Mouse (Mus musculus) ES-E14 (cell line): ENCODE measurements around the gene Atp1b2. TPM values are rescaled to one million over a fixed set of nuclear protein-coding genes. Genes with fewer than 3 reads are reported as not detected.

Experiments
- DNase-seq: peaks from one replicate; pipeline ENCODE4 v3.0.0-alpha.2; 2013; ENCODE audit warnings: low read depth, low spot score
- H3K27ac ChIP-seq: 2 replicates; pipeline ENCODE4 v1.5.1; 2012; ENCODE audit warnings: low read depth, mild to moderate bottlenecking, low read length, moderate library complexity, mixed read lengths; ENCODE audit not compliant: poor library complexity, insufficient read depth, severe bottlenecking
- H3K36me3 ChIP-seq: 2 replicates; pipeline ENCODE4 v1.6.1; 2012; ENCODE audit warnings: mild to moderate bottlenecking, low read length, moderate library complexity, mixed read lengths; ENCODE audit not compliant: control insufficient read depth, poor library complexity, insufficient read depth, severe bottlenecking
- H3K4me1 ChIP-seq, 2 experiments: fragments of 150-350 bp in 1 of 2; sonication (generic) in 1 of 2; 2 replicates each; pipeline ENCODE4 v1.6.1; 2012; ENCODE audit warnings: low read length in 2 of 2, mild to moderate bottlenecking in 1 of 2, mixed read lengths in 1 of 2; ENCODE audit not compliant: control insufficient read depth in 2 of 2, insufficient read depth in 2 of 2, poor library complexity in 1 of 2
- H3K4me3 ChIP-seq, 2 experiments: fragments of 150-350 bp in 1 of 2; sonication (generic) in 1 of 2; 2 replicates each; pipeline ENCODE4 v1.5.1; 2012; ENCODE audit warnings: low read length in 2 of 2, low read depth in 1 of 2, mild to moderate bottlenecking in 1 of 2, mixed read lengths in 1 of 2; ENCODE audit not compliant: insufficient read depth in 1 of 2, poor library complexity in 1 of 2, severe bottlenecking in 1 of 2
- H3K9ac ChIP-seq: 2 replicates; pipeline ENCODE4 v1.6.1; 2012; ENCODE audit warnings: low read depth, mild to moderate bottlenecking, low read length, mixed read lengths; ENCODE audit not compliant: poor library complexity, insufficient read depth, severe bottlenecking
- H3K9me3 ChIP-seq: fragments of 150-350 bp; sonication (generic); 2 replicates; pipeline ENCODE4 v1.6.1; 2012; ENCODE audit warnings: low read depth, mild to moderate bottlenecking, low read length; ENCODE audit not compliant: control insufficient read depth, insufficient read depth
- CHD2 ChIP-seq: IDR thresholded peaks from 2 replicates; pipeline ENCODE4 v1.6.1; 2014; ENCODE audit warnings: mild to moderate bottlenecking, low read depth, low read length, inconsistent platforms
- HCFC1 ChIP-seq: IDR thresholded peaks from 2 replicates; pipeline ENCODE4 v1.6.1; 2012; ENCODE audit warnings: low read length, inconsistent platforms, borderline replicate concordance; ENCODE audit not compliant: insufficient read depth
- MAFK ChIP-seq: IDR thresholded peaks from 2 replicates; pipeline ENCODE4 v1.6.1; 2014; ENCODE audit warnings: mild to moderate bottlenecking, low read depth, low read length, inconsistent platforms; ENCODE audit not compliant: insufficient read depth
- ZC3H11A ChIP-seq: IDR thresholded peaks from 2 replicates; pipeline ENCODE4 v1.6.1; 2012; ENCODE audit warnings: low read depth, mild to moderate bottlenecking, inconsistent platforms, low read length, borderline replicate concordance
- ZNF384 ChIP-seq: IDR thresholded peaks from 2 replicates; pipeline ENCODE4 v1.6.1; 2012; ENCODE audit warnings: low read depth, low read length, inconsistent platforms
- in situ Hi-C, 2 experiments: fragments of 600-800 bp; cut with MboI; formaldehyde crosslinking; loops; one replicate each; pipeline ENCODE4 v1.15.1; 2025; ENCODE audit warnings: low sequenced_read_pairs in 2 of 2, inconsistent platforms in 1 of 2; ENCODE audit not compliant: unreplicated experiment in 2 of 2
- total RNA-seq: library from RNA; depleted of rRNA; stranded (reverse); fragments of 300-350 nt; gene quantifications from 2 replicates; pipeline ENCODE4 v1.2.3, GENCODE M21; 2012

The Atp1b2 gene
- total RNA-seq, 1 experiment, result 13.1 TPM

DNA sequence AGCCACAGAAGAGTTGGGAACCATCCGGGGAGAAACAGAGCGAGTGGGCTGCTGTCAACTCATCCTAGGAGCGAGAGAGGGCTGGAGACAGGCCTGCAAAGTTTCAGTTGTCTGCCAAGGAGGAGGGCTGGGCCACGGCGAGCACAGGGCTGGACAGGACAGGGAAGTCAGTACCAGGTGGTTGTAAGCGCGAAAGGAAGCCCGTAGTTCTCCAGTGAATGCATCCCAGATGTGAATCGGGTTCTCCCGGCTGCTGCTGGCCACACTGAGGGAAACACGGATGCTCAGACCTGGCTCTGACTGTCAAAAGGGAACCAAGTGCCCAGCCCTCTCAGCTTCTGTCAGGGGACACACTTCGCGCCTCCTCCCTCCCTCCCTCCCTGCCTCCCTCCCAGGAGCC is 42.4 kb downstream of the Atp1b2 start:
- no peak for DNase-seq
- Histone ChIP-seq H3K9ac (peak overlapping the region; percentile 30; the same call in 1 of the 2 replicates), H3K36me3 (peaks cover 26% of the 10 kb centered on the region)

DNA sequence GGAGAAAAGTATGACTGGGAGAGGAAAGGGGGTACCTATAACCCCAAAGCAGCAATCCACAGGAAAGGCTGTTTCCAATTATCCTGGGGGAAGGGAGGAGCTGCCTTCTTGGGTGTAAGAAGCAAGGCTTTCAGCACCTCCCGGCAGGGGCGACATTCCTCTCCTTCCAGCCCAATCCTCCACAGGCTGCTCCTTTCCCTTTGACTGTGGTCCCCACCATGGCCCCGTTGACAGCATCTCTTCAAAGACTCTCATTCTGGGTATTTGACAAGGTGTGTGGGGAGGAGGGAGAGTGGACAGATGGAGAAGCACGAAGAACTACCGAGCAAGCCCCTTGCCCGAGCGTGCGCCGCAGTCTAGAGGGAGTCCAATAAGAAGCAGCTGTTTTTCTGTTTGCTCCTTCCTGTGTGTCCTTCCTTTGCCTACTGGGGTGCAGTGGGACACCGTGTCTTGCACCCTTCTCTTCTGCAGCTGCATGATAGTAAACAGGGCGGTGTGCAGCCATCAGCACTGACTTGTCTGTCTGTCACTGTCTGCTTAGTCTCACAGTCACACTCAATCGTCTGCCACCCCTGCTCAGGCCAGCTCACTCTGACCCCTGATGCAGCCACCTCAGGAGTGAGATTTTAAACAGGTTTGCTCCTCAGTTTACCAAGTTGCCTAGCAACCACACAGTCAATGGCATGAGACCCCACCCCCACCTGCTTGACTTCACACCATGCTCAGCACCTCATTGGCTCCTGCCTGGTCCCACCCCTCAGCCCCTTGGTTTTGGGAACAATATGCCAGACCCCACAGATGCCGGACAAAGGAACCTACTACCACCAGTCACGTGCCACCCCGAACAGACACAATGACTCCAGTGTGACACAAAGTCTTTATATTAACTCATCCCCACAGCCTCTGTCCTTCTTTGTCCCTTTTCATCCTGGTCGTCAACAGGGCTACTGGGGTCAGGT is 44.6 kb downstream of the Atp1b2 start:
- Histone ChIP-seq H3K4me1 (peaks cover 16 to 48% of the 10 kb centered on the region in 2 experiments; a peak in 3 of 4 replicates), H3K36me3 (peaks cover 22% of the 10 kb centered on the region), H3K9me3 (no peaks in the 10 kb centered on the region), H3K27ac (peak overlapping the region; percentile 27; the same call in 1 of the 2 replicates), H3K4me3 (0 out of 4 replicates have a peak overlapping the region, but pooled peaks of 1 of the 2 experiments have one; percentile 61), H3K9ac (no peak overlapping the region; the same call in 1 of the 2 replicates)
- TF ChIP-seq MAFK (no peak), ZNF384 (no peak), ZC3H11A (no peak), HCFC1 (no peak), CHD2 (no peak; the same call in 1 of the 2 replicates)
- in situ Hi-C loops, result no loop called here
- DNase-seq, result no peak

More for the DNA sequence above, 42.4 kb downstream of the Atp1b2 start:
- Histone ChIP-seq H3K4me1 (peaks cover 19 to 50% of the 10 kb centered on the region in 2 experiments), H3K9me3 (no peaks in the 10 kb centered on the region), H3K4me3 (no peak overlapping the region), H3K27ac (no peak overlapping the region)
- TF ChIP-seq ZNF384, result no peak
- in situ Hi-C loops, result no loop called here

DNA sequence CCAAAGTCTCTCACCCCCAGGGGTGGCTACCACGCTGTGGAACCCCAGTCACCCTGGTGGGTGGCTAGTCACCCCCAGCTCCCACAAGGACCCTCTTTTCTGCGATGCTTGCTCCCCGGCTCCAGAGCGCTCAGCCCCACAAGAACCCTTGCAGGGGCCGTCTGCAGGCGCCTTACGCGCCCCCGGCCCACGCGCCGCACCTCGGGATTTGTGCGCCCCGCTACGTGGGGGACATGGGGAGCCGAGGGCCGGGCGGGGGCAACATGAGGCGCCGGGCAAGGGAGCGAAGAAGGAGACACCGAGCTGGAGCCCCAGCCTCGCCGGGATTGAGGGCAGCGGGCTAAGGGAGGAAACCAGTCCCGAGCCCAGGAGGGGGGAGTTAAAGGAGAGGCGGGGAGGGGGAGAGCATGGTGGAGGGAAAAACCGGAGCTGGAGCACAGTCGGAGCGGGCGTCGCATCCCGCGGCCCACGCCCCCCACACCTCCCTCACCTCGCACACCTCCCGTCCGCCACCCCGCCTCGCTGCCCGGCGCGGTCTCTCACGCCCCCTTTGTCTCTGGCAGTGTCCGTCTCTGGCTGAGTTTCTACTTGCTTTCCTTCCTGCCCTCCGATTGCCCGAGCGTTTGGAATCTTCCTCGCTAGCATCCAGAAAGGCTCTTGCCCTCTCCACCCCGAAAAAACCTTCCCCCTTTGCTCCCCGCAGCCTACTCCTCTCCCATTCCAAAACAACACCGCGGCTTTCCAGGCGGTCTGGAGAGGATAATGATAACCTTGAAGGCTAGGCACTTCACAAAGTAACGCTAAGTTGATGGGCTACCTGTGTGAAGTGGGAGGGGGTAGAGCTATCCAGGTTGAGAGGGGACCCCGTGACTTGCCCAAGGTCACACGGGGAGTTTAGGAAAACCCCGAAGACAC is 45.6 kb downstream of the Atp1b2 start, which contains the start of gene Efnb3:
Gene Efnb3 (minus strand): TSS at position 355 of the 915 bp plus-strand sequence.
- Histone ChIP-seq H3K4me1 (peaks cover 12 to 44% of the 10 kb centered on the region in 2 experiments; a peak in 3 of 4 replicates), H3K9ac (peak within 1 kb of the TSS; percentile 69), H3K4me3 (peak within 1 kb of the TSS; percentile 61 to 64), H3K9me3 (no peaks in the 10 kb centered on the region), H3K27ac (peak within 1 kb of the TSS; percentile 27; the same call in 1 of the 2 replicates), H3K36me3 (peaks cover 21% of the 10 kb centered on the region)
- in situ Hi-C loops, result no loop called here
- no peak for DNase-seq
- TF ChIP-seq CHD2 (no peak), MAFK (no peak), ZNF384 (no peak), HCFC1 (no peak), ZC3H11A (no peak)

DNA sequence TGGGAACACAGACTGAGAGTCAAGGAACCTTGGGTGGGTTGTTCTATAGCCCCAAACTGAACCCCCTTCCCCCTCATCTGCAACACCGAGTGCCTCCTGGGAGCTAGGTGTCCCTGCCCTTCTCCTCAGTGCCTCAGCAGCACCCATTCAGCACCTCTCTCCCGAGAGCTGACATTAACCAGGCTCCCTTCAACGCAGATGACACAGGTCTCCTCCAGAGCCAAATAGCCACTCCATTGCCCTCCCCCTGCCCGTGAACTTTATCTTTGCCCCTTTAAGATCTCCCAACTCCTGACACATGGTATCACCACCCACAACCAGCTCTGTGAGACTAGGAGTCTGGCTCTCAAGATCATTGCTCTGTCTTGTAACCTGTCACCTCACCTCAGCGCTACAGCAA is 46.6 kb downstream of the Atp1b2 start:
- peaks cover 8 to 44% of the 10 kb centered on the region in 2 experiments; a peak in 3 of 4 replicates for H3K4me1 ChIP-seq
- no peak overlapping the region for H3K27ac ChIP-seq
- DNase-seq, result no peak
- peaks cover 21% of the 10 kb centered on the region for H3K36me3 ChIP-seq
- H3K4me3 ChIP-seq, result peak overlapping the region in 1 of 2 experiments; percentile 64; a peak in 1 of 4 replicates
- H3K9ac ChIP-seq, result peak overlapping the region; percentile 69; the same call in 1 of the 2 replicates
- in situ Hi-C loops, result no loop called here
- TF ChIP-seq HCFC1, result no peak
- H3K9me3 ChIP-seq, result no peaks in the 10 kb centered on the region
